Mouse (Mus musculus) layer of hippocampus, adult 9-10 months (tissue): ENCODE results near the gene Espnl.
A peak's percentile ranks its signal among the peaks of the same experiment; 100 is the strongest.

ENCODE experiments used
- DNase-seq: peaks from one replicate; pipeline ENCODE4 v3.0.0; 2022; ENCODE audit warnings: low spot score

Gene Espnl

DNA sequence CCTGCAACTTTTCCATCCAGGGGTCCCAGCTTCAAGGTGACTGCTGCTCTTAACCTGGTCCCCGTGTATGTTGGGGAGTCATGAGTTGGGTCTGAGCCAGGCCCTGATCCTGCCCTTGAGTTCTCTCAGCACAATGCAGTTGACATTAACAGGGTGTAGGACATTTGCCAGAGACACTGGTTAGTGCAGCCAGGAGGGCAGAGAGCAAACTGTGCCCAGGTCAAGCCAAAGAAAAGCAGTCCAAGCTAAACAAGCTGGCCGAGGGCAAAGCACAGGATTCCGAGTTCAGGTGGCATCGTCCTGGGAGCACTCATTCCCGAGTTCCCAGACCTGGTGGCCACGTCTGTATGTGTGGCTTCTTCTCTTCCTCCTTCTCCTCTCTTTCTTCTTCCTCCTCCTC is 4.2 kb upstream of the Espnl start:
- DNase-seq, result no peak

- no peak for DNase-seq
Observed at GRCm38 (mm10) chr1:91324646-91325045, 2.8 kb downstream of the Espnl start.

DNA sequence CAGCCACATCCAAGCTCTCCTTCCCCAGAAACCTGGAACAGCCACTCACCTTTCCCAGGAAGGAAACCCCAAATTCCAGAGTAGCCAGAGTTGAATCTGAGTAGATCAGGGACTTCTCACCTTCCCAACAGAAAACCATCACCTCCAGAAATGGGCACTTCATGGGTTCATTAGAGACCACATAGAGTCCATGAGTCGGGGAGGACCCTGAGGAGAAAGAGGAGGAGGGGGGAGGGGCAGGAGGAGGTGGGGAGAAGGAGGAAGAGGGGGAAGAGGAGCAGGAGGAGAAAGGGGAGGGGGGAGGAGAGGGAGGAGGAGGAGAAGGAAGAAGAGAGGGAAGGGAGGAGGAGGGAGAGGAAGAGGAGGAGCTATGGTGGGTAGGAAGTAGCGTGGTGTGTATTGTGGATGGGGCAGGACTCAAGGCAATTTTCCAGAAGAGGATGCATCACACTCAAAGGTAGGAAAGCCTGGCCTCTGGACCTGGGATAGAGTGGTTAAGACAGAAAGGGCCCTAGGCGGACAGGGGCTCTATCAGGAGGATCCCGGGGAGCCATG is 3.7 kb downstream of the Espnl start:
- no peak for DNase-seq

GRCm38 (mm10) chr1:91332102-91332501 is 10.2 kb downstream of the Espnl start:
- DNase-seq, result no peak

GRCm38 (mm10) chr1:91333582-91333981 is 11.7 kb downstream of the Espnl start:
- no peak for DNase-seq

- no peak for DNase-seq
Observed at GRCm38 (mm10) chr1:91337355-91337754, 15.5 kb downstream of the Espnl start.

DNA sequence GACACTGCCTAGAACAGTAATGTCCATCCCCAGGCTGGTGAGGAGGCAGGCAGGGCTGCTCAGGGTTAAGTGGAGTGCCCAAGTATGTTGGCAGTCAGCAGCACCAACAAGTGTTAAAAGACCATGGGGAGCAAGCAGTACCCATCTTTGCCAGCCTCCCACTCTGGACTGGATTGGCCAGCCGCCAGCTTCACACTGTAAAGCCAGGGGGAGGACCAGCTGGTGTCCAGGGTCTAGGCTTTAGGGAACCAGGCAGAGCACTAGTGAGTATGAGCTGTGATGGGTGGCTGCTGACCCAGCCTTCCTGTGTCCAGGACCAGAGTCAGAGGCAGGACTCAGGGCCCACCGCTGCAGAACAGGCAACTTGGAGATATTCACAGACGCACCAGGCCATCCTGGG is 22.1 kb downstream of the Espnl start:
- no peak for DNase-seq

GRCm38 (mm10) chr1:91344921-91345685 is 23.2 kb downstream of the Espnl start:
- no peak for DNase-seq

GRCm38 (mm10) chr1:91346892-91347291 is 25.0 kb downstream of the Espnl start:
- peak; percentile 41 for DNase-seq

GRCm38 (mm10) chr1:91350841-91351240 is 29.0 kb downstream of the Espnl start, which contains the start of gene Klhl30:
Gene Klhl30 (plus strand): TSS chr1:91351016.
- DNase-seq, result no peak

DNA sequence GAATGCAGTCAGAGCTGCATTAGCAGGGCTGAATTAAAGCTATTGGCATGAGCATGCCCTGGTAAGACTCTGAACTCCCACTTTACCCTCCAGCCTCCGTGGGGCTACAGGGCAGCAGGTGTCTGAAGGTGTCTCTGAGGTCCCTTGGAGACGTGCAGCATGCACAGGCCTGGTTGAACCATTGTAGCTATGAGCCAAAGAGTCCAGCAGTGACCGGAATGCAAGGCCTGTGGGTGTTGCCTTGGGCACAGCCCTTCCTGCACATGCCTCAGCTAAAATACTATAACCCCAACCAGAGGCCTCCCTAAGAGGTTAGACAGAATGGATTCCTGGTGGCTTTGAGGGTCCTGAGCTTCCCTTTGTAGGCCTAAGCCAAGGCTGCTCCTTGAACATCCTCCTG is 29.4 kb downstream of the Espnl start:
- no peak for DNase-seq

GRCm38 (mm10) chr1:91352277-91352676 is 30.4 kb downstream of the Espnl start:
- DNase-seq, result no peak

DNA sequence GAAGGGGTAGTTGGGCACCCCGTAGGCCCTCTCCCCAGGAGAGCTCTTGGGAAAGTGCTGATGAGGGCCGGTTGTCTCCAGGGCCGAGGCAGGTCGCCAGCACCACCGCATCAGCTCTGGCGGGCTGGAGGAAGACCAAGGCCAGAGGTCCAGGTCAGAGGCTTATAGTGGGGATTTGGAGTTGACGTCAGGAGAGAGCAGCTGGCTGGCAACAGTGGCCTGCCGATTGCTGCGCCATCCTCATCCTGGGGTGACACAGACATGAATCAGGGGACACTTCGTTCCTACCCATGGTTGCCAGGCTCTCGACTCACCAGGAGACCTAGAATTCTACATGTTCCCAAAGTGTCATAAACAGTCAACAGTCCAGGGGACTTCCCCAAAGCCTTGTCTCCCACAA is 34.2 kb downstream of the Espnl start:
- no peak for DNase-seq

- DNase-seq, result no peak
Observed at GRCm38 (mm10) chr1:91362113-91362512, 40.2 kb downstream of the Espnl start.

DNA sequence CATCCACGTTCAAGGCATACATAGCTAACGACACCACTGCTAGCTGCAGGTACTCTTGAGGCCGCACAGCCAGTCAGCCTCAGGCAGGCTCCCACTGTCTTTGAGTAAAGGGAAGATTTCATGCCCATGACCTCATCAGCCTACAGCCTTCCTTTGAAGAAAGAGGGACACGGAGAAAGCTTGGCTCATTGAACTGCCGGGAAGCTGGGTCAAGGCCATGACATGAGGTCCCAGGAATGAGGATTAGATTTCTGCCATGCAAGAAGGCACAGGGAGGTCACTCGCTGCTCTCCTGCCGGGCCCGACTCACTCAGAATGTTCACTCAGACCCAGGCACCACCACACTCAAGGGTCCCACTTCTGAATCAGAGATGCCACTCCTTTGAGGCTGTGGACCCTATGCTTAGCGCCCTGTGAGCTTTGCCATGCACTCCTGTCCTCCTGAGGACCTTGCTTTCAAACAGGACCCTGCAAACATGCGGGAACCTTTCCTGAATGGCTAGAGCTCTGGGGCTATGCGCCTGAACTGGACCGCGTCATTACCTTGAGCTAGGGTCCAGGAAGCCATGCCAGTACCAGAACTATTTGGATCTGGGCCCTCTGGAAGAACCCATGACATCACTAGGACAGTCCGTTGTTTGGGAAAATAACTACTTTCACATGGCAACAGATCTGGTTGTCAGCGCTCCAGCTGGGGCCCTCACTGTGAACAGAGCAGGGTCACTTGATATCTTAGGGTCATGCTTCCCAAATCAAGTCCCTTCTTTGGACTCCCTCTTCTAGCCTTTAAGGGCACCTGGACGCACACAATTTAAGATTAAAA is 43.2 kb downstream of the Espnl start:
- DNase-seq, result no peak

GRCm38 (mm10) chr1:91365816-91366214 is 43.9 kb downstream of the Espnl start:
- DNase-seq, result no peak

GRCm38 (mm10) chr1:91366215-91367108 is 44.6 kb downstream of the Espnl start, which contains the start of gene Erfe:
Gene Erfe (plus strand): TSS chr1:91366430.
- DNase-seq, result no peak

DNA sequence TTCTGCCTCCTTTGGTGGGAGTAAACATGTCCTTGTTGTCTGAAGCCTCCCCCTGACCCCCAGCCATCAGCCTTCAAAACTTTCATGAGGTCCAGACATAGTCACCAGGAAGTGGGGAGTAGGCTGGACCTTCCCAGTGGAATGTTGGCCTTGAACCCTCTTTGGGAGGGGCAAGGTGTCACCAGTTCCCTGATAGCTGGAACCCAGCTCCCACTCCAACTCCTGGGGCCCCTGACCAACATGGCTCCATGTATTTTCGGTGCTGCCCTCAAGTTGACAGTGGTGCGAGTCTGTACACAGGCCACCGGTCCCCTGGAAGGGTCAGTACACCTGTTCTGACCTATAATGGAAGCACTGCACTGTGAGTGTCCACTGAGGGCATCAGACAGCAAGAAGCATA is 45.4 kb downstream of the Espnl start:
- no peak for DNase-seq

GRCm38 (mm10) chr1:91369408-91369807 is 47.5 kb downstream of the Espnl start:
- no peak for DNase-seq

DNA sequence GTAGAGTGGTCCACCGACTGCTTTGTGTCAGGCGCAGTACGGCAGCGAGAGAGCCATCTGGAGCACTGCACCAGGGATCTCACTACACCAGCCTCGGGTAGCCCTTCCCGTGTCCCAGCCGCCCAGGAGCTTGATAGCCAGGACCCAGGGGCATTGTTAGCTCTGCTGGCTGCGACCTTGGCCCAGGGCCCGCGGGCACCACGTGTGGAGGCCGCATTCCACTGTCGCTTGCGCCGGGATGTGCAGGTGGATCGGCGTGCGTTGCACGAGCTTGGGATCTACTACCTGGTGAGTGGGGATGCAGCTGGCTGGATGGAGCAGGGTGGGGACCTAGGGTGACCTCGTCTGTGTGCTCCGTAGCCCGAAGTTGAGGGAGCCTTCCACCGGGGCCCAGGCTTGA is 48.2 kb downstream of the Espnl start:
- no peak for DNase-seq

GRCm38 (mm10) chr1:91373414-91373835 is 51.5 kb downstream of the Espnl start:
- DNase-seq, result no peak
